Mouse (Mus musculus): ENCODE measurements around the gene Map1lc3b. TPM values are rescaled to one million over a fixed set of nuclear protein-coding genes. Genes with fewer than 3 reads are reported as not detected.
A peak's percentile ranks its signal among the peaks of the same experiment; 100 is the strongest.

Gene Map1lc3b
- polyA plus RNA-seq, 1 experiment from 2014 or later, result 262 TPM

GRCm38 (mm10) chr8:121609916-121610315 is 19.8 kb downstream of the Map1lc3b start:
- H3K27me3 ChIP-seq (ENCODE audit: control insufficient read depth, insufficient read depth, low read length), result no peaks in the 10 kb centered on the region
- 82% methylated on average over 11 of the region's 11 CpGs for WGBS
- no peak overlapping the region for H3K27ac ChIP-seq (replicated peaks)
- no peaks in the 10 kb centered on the region for H3K4me1 ChIP-seq (replicated peaks; ENCODE audit: control insufficient read depth, insufficient read depth)
- no peak overlapping the region for H3K4me3 ChIP-seq (ENCODE audit: low read depth, low read length)
- no peak overlapping the region for H3K9ac ChIP-seq (ENCODE audit: low read length)
- no peak for DNase-seq (ENCODE audit: low spot score)
- TF ChIP-seq CTCF (IDR thresholded peaks at IDR 0.05; ENCODE audit: low read depth) (no peak), EP300 (optimal IDR thresholded peaks at IDR 0.05) (no peak)
- ATAC-seq (ENCODE audit: low FRiP score, low TSS enrichment), result no peak
- no peaks in the 10 kb centered on the region for H3K9me3 ChIP-seq (ENCODE audit: control insufficient read depth, low read length)
- H3K36me3 ChIP-seq (ENCODE audit: control insufficient read depth, insufficient read depth, low read length), result peaks cover 20% of the 10 kb centered on the region; the same call in 1 of the 2 replicates
- no peak overlapping the region for H3K4me2 ChIP-seq (replicated peaks; ENCODE audit: low read depth)

- Histone ChIP-seq H3K9me3 (ENCODE audit: control insufficient read depth, low read length) (no peaks in the 10 kb centered on the region), H3K27me3 (ENCODE audit: control insufficient read depth, insufficient read depth, low read length) (no peaks in the 10 kb centered on the region), H3K4me1 (replicated peaks; ENCODE audit: control insufficient read depth, insufficient read depth) (no peaks in the 10 kb centered on the region), H3K9ac (ENCODE audit: low read length) (no peak overlapping the region), H3K4me2 (replicated peaks; ENCODE audit: low read depth) (no peak overlapping the region), H3K36me3 (ENCODE audit: control insufficient read depth, insufficient read depth, low read length) (0 out of 2 replicates have a peak, but pooled peaks cover 6% of the 10 kb centered on the region), H3K4me3 (ENCODE audit: low read depth, low read length) (no peak overlapping the region), H3K27ac (replicated peaks) (no peak overlapping the region)
- DNase-seq (ENCODE audit: low spot score) (no peak), ATAC-seq (ENCODE audit: low FRiP score, low TSS enrichment) (no peak)
- no peak for TF ChIP-seq CTCF (IDR thresholded peaks at IDR 0.05; ENCODE audit: low read depth)
- no peak for TF ChIP-seq EP300 (optimal IDR thresholded peaks at IDR 0.05)
Observed at GRCm38 (mm10) chr8:121613419-121613818, 23.3 kb downstream of the Map1lc3b start.

GRCm38 (mm10) chr8:121619401-121619995 is 29.3 kb downstream of the Map1lc3b start:
- Histone ChIP-seq H3K27me3 (ENCODE audit: control insufficient read depth, insufficient read depth, low read length) (no peaks in the 10 kb centered on the region), H3K4me3 (ENCODE audit: low read depth, low read length) (no peak overlapping the region), H3K9ac (ENCODE audit: low read length) (no peak overlapping the region), H3K4me2 (replicated peaks; ENCODE audit: low read depth) (0 out of 2 replicates have a peak overlapping the region, but pooled peaks have one; percentile 5), H3K9me3 (ENCODE audit: control insufficient read depth, low read length) (no peaks in the 10 kb centered on the region), H3K27ac (replicated peaks) (peak overlapping the region; percentile 78), H3K36me3 (ENCODE audit: control insufficient read depth, insufficient read depth, low read length) (no peaks in the 10 kb centered on the region), H3K4me1 (replicated peaks; ENCODE audit: control insufficient read depth, insufficient read depth) (peaks cover 14% of the 10 kb centered on the region)
- peak; percentile 53 for DNase-seq (ENCODE audit: low spot score)
- TF ChIP-seq CTCF (IDR thresholded peaks at IDR 0.05; ENCODE audit: low read depth) (no peak), EP300 (optimal IDR thresholded peaks at IDR 0.05) (no peak)
- ATAC-seq (ENCODE audit: low FRiP score, low TSS enrichment), result peak; percentile 87
- WGBS, result 27% methylated on average over 7 of the region's 7 CpGs

GRCm38 (mm10) chr8:121620801-121621516 is 30.8 kb downstream of the Map1lc3b start:
- peaks cover 14% of the 10 kb centered on the region for H3K4me1 ChIP-seq (replicated peaks; ENCODE audit: control insufficient read depth, insufficient read depth)
- no peak for ATAC-seq (ENCODE audit: low FRiP score, low TSS enrichment)
- H3K9ac ChIP-seq (ENCODE audit: low read length), result no peak overlapping the region
- no peaks in the 10 kb centered on the region for H3K27me3 ChIP-seq (ENCODE audit: control insufficient read depth, insufficient read depth, low read length)
- no peak overlapping the region for H3K4me3 ChIP-seq (ENCODE audit: low read depth, low read length)
- no peaks in the 10 kb centered on the region for H3K9me3 ChIP-seq (ENCODE audit: control insufficient read depth, low read length)
- H3K27ac ChIP-seq (replicated peaks), result no peak overlapping the region
- no peak overlapping the region for H3K4me2 ChIP-seq (replicated peaks; ENCODE audit: low read depth)
- WGBS, result 74% methylated on average over 12 of the region's 12 CpGs
- no peaks in the 10 kb centered on the region for H3K36me3 ChIP-seq (ENCODE audit: control insufficient read depth, insufficient read depth, low read length)
- no peak for TF ChIP-seq CTCF (IDR thresholded peaks at IDR 0.05; ENCODE audit: low read depth)
- no peak for TF ChIP-seq EP300 (optimal IDR thresholded peaks at IDR 0.05)
- DNase-seq (ENCODE audit: low spot score), result no peak

- Histone ChIP-seq H3K4me2 (replicated peaks; ENCODE audit: low read depth) (no peak overlapping the region), H3K36me3 (ENCODE audit: control insufficient read depth, insufficient read depth, low read length) (peaks cover 1% of the 10 kb centered on the region; the same call in 1 of the 2 replicates), H3K27me3 (ENCODE audit: control insufficient read depth, insufficient read depth, low read length) (no peaks in the 10 kb centered on the region), H3K4me3 (ENCODE audit: low read depth, low read length) (no peak overlapping the region), H3K9me3 (ENCODE audit: control insufficient read depth, low read length) (no peaks in the 10 kb centered on the region), H3K9ac (ENCODE audit: low read length) (no peak overlapping the region), H3K4me1 (replicated peaks; ENCODE audit: control insufficient read depth, insufficient read depth) (peaks cover 14% of the 10 kb centered on the region), H3K27ac (replicated peaks) (no peak overlapping the region)
- 54% methylated on average over 1 of the region's 1 CpGs for WGBS
- ATAC-seq (ENCODE audit: low FRiP score, low TSS enrichment) (no peak), DNase-seq (ENCODE audit: low spot score) (no peak)
- no peak for TF ChIP-seq EP300 (optimal IDR thresholded peaks at IDR 0.05)
- peak; percentile 50 for TF ChIP-seq CTCF (IDR thresholded peaks at IDR 0.05; ENCODE audit: low read depth)
Observed at GRCm38 (mm10) chr8:121621879-121622278, 31.7 kb downstream of the Map1lc3b start.

GRCm38 (mm10) chr8:121623043-121623442 is 32.9 kb downstream of the Map1lc3b start:
- no peak overlapping the region for H3K27ac ChIP-seq (replicated peaks)
- WGBS, result 79% methylated on average over 8 of the region's 8 CpGs
- TF ChIP-seq EP300 (optimal IDR thresholded peaks at IDR 0.05) (no peak), CTCF (IDR thresholded peaks at IDR 0.05; ENCODE audit: low read depth) (no peak)
- no peak overlapping the region for H3K4me3 ChIP-seq (ENCODE audit: low read depth, low read length)
- no peaks in the 10 kb centered on the region for H3K27me3 ChIP-seq (ENCODE audit: control insufficient read depth, insufficient read depth, low read length)
- H3K4me1 ChIP-seq (replicated peaks; ENCODE audit: control insufficient read depth, insufficient read depth), result peaks cover 14% of the 10 kb centered on the region
- no peak overlapping the region for H3K4me2 ChIP-seq (replicated peaks; ENCODE audit: low read depth)
- no peak overlapping the region for H3K9ac ChIP-seq (ENCODE audit: low read length)
- DNase-seq (ENCODE audit: low spot score) (no peak), ATAC-seq (ENCODE audit: low FRiP score, low TSS enrichment) (no peak)
- peaks cover 7% of the 10 kb centered on the region; the same call in 1 of the 2 replicates for H3K36me3 ChIP-seq (ENCODE audit: control insufficient read depth, insufficient read depth, low read length)
- H3K9me3 ChIP-seq (ENCODE audit: control insufficient read depth, low read length), result no peaks in the 10 kb centered on the region
